Mouse (Mus musculus): ENCODE results near the gene Midn.
A peak's percentile ranks its signal among the peaks of the same experiment; 100 is the strongest.

DNA sequence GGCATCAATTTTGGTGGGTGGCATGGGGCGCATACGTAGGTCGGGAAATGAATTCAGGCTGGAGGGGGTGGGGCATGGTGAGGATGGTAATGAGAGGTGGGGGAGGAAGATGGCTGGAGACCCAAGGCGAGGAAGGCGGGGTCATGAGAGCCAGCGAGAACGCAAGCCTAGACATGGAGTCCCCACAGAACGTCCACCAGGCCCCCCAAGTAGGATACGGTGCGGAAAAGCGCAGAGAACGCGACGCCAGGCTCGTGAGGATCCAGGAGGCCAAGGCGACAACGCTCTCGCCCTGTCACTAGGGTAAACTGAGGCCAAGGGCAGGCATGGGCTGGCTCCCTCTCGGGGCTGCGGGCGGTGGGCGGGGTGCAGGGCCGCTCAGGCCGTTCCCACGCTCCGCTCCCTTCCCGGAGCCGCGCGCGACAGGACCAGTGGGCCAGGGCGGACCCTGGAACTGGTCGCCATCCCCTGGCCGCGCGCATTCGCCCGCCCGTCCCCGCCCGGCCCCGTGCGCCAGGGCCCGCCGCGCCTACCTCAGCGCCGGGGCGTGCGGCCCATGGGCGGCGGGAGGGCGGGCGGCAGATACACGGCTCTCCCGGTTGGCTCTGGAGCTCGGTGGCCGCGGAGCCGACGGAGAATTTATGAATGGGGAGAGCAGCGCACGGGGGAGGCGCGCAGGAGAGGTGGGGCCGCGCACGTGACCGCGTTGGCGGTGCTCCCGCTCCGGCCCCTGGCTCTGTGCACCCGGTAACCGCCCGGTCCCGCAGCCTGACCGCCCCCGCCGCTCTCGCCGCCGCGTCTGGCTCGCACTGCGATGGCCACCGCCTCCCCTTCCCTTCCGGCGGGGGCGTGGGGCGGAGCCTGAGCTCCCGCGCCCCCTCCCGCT, 9.3 kb upstream of the Midn start, which contains the start of gene Atp5d:
- TF ChIP-seq CTCF (IDR thresholded peaks at IDR 0.05 in 2 of 3, conservative IDR thresholded peaks at IDR 0.05 in 1 of 3; ENCODE audit: control insufficient read depth in 1 of 3, insufficient read depth in 1 of 3, low read depth in 2 of 3, low read length in 3 of 3, poor library complexity in 1 of 3, severe bottlenecking in 1 of 3) (no peak), POLR2AphosphoS2 (IDR thresholded peaks at IDR 0.05; ENCODE audit: low read length) (peak; percentile 35; the same call in 1 of the 2 replicates), ZMIZ1 (IDR thresholded peaks at IDR 0.05; ENCODE audit: low read depth, low read length) (no peak), ZNF384 (IDR thresholded peaks at IDR 0.05; ENCODE audit: low read depth, low read length) (no peak), ZC3H11A (IDR thresholded peaks at IDR 0.05; ENCODE audit: low read depth, low read length) (no peak), USF1 (IDR thresholded peaks at IDR 0.05; ENCODE audit: low read depth, low read length) (peak; percentile 89), TAL1 (IDR thresholded peaks at IDR 0.05; ENCODE audit: low read length) (no peak)

Data from MEL (cell line).